Mouse (Mus musculus) forebrain, embryonic 16.5 days (tissue): ENCODE measurements around the gene Ltb4r1. TPM values are rescaled to one million over a fixed set of nuclear protein-coding genes. Genes with fewer than 3 reads are reported as not detected.
A peak's percentile ranks its signal among the peaks of the same experiment; 100 is the strongest.

Experiments used
- ATAC-seq: fragments of 200-750 bp; cut with Nextera tagmentation; 2 replicates; pipeline ENCODE4 v1.8.0; 2017; ENCODE audit warnings: mild to moderate bottlenecking, moderate library complexity
- H3K27ac ChIP-seq: fragments of 300-500 bp; sonication (generic); 2 replicates; pipeline ENCODE4 v1.5.1; 2014; ENCODE audit warnings: low read length, control low read depth
- H3K27me3 ChIP-seq: fragments of 300-500 bp; sonication (generic); replicated peaks from 2 replicates; pipeline ENCODE4 v1.6.1; 2014; ENCODE audit warnings: low read length; ENCODE audit not compliant: control insufficient read depth, insufficient read depth
- H3K36me3 ChIP-seq: fragments of 300-500 bp; sonication (generic); 2 replicates; pipeline ENCODE4 v1.6.1; 2014; ENCODE audit not compliant: control insufficient read depth, insufficient read depth
- H3K4me1 ChIP-seq: fragments of 300-500 bp; sonication (generic); replicated peaks from 2 replicates; pipeline ENCODE4 v1.6.1; 2014; ENCODE audit warnings: low read length; ENCODE audit not compliant: control insufficient read depth, insufficient read depth
- H3K4me2 ChIP-seq: fragments of 300-500 bp; sonication (generic); 2 replicates; pipeline ENCODE4 v1.6.1; 2014; ENCODE audit warnings: mild to moderate bottlenecking, low read length, control low read depth
- H3K4me3 ChIP-seq: fragments of 300-500 bp; sonication (generic); replicated peaks from 2 replicates; pipeline ENCODE4 v1.5.1; 2014; ENCODE audit warnings: mild to moderate bottlenecking, low read length, control low read depth
- H3K9ac ChIP-seq: fragments of 300-500 bp; sonication (generic); replicated peaks from 2 replicates; pipeline ENCODE4 v1.6.1; 2014; ENCODE audit warnings: low read depth, low read length, control low read depth
- H3K9me3 ChIP-seq: fragments of 300-500 bp; sonication (generic); 2 replicates; pipeline ENCODE4 v1.6.1; 2016; ENCODE audit warnings: low read length; ENCODE audit not compliant: control insufficient read depth
- WGBS: fragments of 180-500 bp; shearing (Covaris S2); extraction: QIAGEN DNeasy Blood & Tissue Kit; methylation state at CpG from one replicate; pipeline ENCODE4 v1.1.7; 2014; 5-methylcytosine and 5-hydroxymethylcytosine counted together
- polyA plus RNA-seq: library from polyadenylated mRNA; unstranded; fragments of >200 nt; fragmentation: Nextera tagmentation; extraction: Ambion mirVana; gene quantifications from 2 replicates; pipeline ENCODE4 v1.2.1, GENCODE M21; 2015

The Ltb4r1 gene
- polyA plus RNA-seq, 1 experiment from 2014 or later, result 0.25 TPM

GRCm38 (mm10) chr14:55779656-55780055 is 13.9 kb downstream of the Ltb4r1 start:
- Histone ChIP-seq H3K27me3 (peaks cover 30% of the 10 kb centered on the region), H3K4me1 (peaks cover 8% of the 10 kb centered on the region), H3K9me3 (no peaks in the 10 kb centered on the region), H3K4me3 (no peak overlapping the region), H3K36me3 (no peaks in the 10 kb centered on the region), H3K4me2 (no peak overlapping the region), H3K27ac (no peak overlapping the region), H3K9ac (no peak overlapping the region)
- no peak for ATAC-seq
- WGBS, result 69% methylated on average over 16 of the region's 16 CpGs

- WGBS, result 82% methylated on average over 11 of the region's 11 CpGs
- Histone ChIP-seq H3K9me3 (no peaks in the 10 kb centered on the region), H3K27ac (no peak overlapping the region), H3K36me3 (no peaks in the 10 kb centered on the region), H3K4me1 (peaks cover 8% of the 10 kb centered on the region), H3K4me3 (no peak overlapping the region), H3K4me2 (no peak overlapping the region), H3K27me3 (peaks cover 38% of the 10 kb centered on the region), H3K9ac (no peak overlapping the region)
- 0 out of 2 replicates have a peak, but pooled peaks have one; percentile 17 for ATAC-seq
Measured at GRCm38 (mm10) chr14:55780736-55781135, 15.0 kb downstream of the Ltb4r1 start.

- Histone ChIP-seq H3K9ac (no peak overlapping the region), H3K27me3 (peaks cover 44% of the 10 kb centered on the region), H3K36me3 (no peaks in the 10 kb centered on the region), H3K4me1 (peaks cover 8% of the 10 kb centered on the region), H3K9me3 (no peaks in the 10 kb centered on the region), H3K27ac (no peak overlapping the region), H3K4me3 (no peak overlapping the region; the same call in 1 of the 2 replicates), H3K4me2 (peak overlapping the region; percentile 4; the same call in 1 of the 2 replicates)
- 12% methylated on average over 14 of the region's 14 CpGs for WGBS
- ATAC-seq, result peak; percentile 79
Measured at GRCm38 (mm10) chr14:55781310-55781709, 15.5 kb downstream of the Ltb4r1 start.

- H3K36me3 ChIP-seq, result no peaks in the 10 kb centered on the region
- WGBS, result 57% methylated on average over 9 of the region's 9 CpGs
- no peaks in the 10 kb centered on the region for H3K9me3 ChIP-seq
- H3K4me1 ChIP-seq, result peaks cover 8% of the 10 kb centered on the region
- H3K27ac ChIP-seq, result no peak overlapping the region
- H3K27me3 ChIP-seq, result peaks cover 56% of the 10 kb centered on the region
- no peak overlapping the region for H3K4me2 ChIP-seq
- H3K9ac ChIP-seq, result no peak overlapping the region
- H3K4me3 ChIP-seq, result no peak overlapping the region
- no peak for ATAC-seq
Measured at GRCm38 (mm10) chr14:55782361-55782960, 16.7 kb downstream of the Ltb4r1 start.

GRCm38 (mm10) chr14:55783171-55783957 is 17.6 kb downstream of the Ltb4r1 start:
- H3K9me3 ChIP-seq, result no peaks in the 10 kb centered on the region
- ATAC-seq, result no peak
- peak overlapping the region; percentile 31 for H3K4me3 ChIP-seq
- no peak overlapping the region; the same call in 1 of the 2 replicates for H3K9ac ChIP-seq
- H3K27ac ChIP-seq, result no peak overlapping the region
- H3K36me3 ChIP-seq, result no peaks in the 10 kb centered on the region
- peaks cover 64% of the 10 kb centered on the region for H3K27me3 ChIP-seq
- 2% methylated on average over 31 of the region's 31 CpGs for WGBS
- H3K4me2 ChIP-seq, result peak overlapping the region; percentile 44
- H3K4me1 ChIP-seq, result peaks cover 11% of the 10 kb centered on the region

- Histone ChIP-seq H3K27ac (no peak within 1 kb of the TSS), H3K36me3 (no peaks in the 10 kb centered on the region), H3K4me3 (peak within 1 kb of the TSS; percentile 31), H3K27me3 (peaks cover 64% of the 10 kb centered on the region), H3K4me1 (peaks cover 11% of the 10 kb centered on the region), H3K9ac (no peak within 1 kb of the TSS; the same call in 1 of the 2 replicates), H3K9me3 (no peaks in the 10 kb centered on the region), H3K4me2 (peak within 1 kb of the TSS; percentile 44)
- WGBS, result 3% methylated on average over 13 of the region's 13 CpGs
- ATAC-seq, result no peak
Measured at GRCm38 (mm10) chr14:55783958-55784235, 18.1 kb downstream of the Ltb4r1 start, which contains the start of gene Adcy4. TSS of gene Adcy4 (minus strand) at chr14:55784095.

GRCm38 (mm10) chr14:55785195-55785594 is 19.4 kb downstream of the Ltb4r1 start:
- no peaks in the 10 kb centered on the region for H3K36me3 ChIP-seq
- peaks cover 11% of the 10 kb centered on the region for H3K4me1 ChIP-seq
- no peak overlapping the region for H3K27ac ChIP-seq
- peaks cover 68% of the 10 kb centered on the region for H3K27me3 ChIP-seq
- no peak overlapping the region for H3K9ac ChIP-seq
- no peak for ATAC-seq
- H3K4me3 ChIP-seq, result no peak overlapping the region
- no peak overlapping the region for H3K4me2 ChIP-seq
- H3K9me3 ChIP-seq, result no peaks in the 10 kb centered on the region
- 24% methylated on average over 6 of the region's 6 CpGs for WGBS

- Histone ChIP-seq H3K36me3 (no peaks in the 10 kb centered on the region), H3K27me3 (peaks cover 58% of the 10 kb centered on the region), H3K4me3 (no peak overlapping the region), H3K27ac (no peak overlapping the region), H3K9me3 (no peaks in the 10 kb centered on the region), H3K4me2 (no peak overlapping the region), H3K4me1 (peaks cover 11% of the 10 kb centered on the region), H3K9ac (no peak overlapping the region)
- 43% methylated on average over 11 of the region's 11 CpGs for WGBS
- no peak for ATAC-seq
Measured at GRCm38 (mm10) chr14:55787731-55788130, 22.0 kb downstream of the Ltb4r1 start.

GRCm38 (mm10) chr14:55788256-55789050 is 22.7 kb downstream of the Ltb4r1 start, which contains the start of gene Ripk3:
TSS of gene Ripk3 (minus strand) at chr14:55788865.
- Histone ChIP-seq H3K4me2 (peak within 1 kb of the TSS; percentile 31), H3K4me1 (peaks cover 8% of the 10 kb centered on the region), H3K9me3 (no peaks in the 10 kb centered on the region), H3K27ac (no peak within 1 kb of the TSS), H3K9ac (no peak within 1 kb of the TSS), H3K27me3 (peaks cover 52% of the 10 kb centered on the region), H3K4me3 (no peak within 1 kb of the TSS), H3K36me3 (no peaks in the 10 kb centered on the region)
- ATAC-seq, result no peak
- 5% methylated on average over 40 of the region's 40 CpGs for WGBS
